Mouse (Mus musculus) forebrain, embryonic 14.5 days (tissue): Measurements from ENCODE around the gene Fbxw15. TPM values are rescaled to one million over a fixed set of nuclear protein-coding genes. Genes with fewer than 3 reads are reported as not detected.

Experiments used
- ATAC-seq: fragments of 200-750 bp; cut with Nextera tagmentation; 2 replicates; pipeline ENCODE4 v1.8.0; 2017; ENCODE audit warnings: mild to moderate bottlenecking, moderate library complexity
- DNase-seq: peaks from one replicate; pipeline ENCODE4 v3.0.0-alpha.2; 2015; ENCODE audit warnings: low spot score
- H3K27ac ChIP-seq: fragments of 300-500 bp; sonication (generic); 2 replicates; pipeline ENCODE4 v1.5.1; 2014; ENCODE audit warnings: low read depth, mild to moderate bottlenecking, control low read depth, low read length, moderate library complexity
- H3K27me3 ChIP-seq: fragments of 300-500 bp; sonication (generic); replicated peaks from 2 replicates; pipeline ENCODE4 v1.6.1; 2014; ENCODE audit warnings: low read length, control low read depth, mixed read lengths; ENCODE audit not compliant: control insufficient read depth, insufficient read depth
- H3K36me3 ChIP-seq: fragments of 300-500 bp; sonication (generic); 2 replicates; pipeline ENCODE4 v1.6.1; 2014; ENCODE audit warnings: low read length, control low read depth; ENCODE audit not compliant: control insufficient read depth, insufficient read depth
- H3K4me1 ChIP-seq: fragments of 300-500 bp; sonication (generic); 2 replicates; pipeline ENCODE4 v1.6.1; 2014; ENCODE audit warnings: antibody characterized with exemption, low read length, control low read depth; ENCODE audit not compliant: control insufficient read depth, insufficient read depth
- H3K4me2 ChIP-seq: fragments of 300-500 bp; sonication (generic); 2 replicates; pipeline ENCODE4 v1.6.1; 2014; ENCODE audit warnings: mild to moderate bottlenecking, control low read depth, low read length
- H3K4me3 ChIP-seq: fragments of 300-500 bp; sonication (generic); 2 replicates; pipeline ENCODE4 v1.5.1; 2014; ENCODE audit warnings: low read depth, low read length, control low read depth
- H3K9ac ChIP-seq: fragments of 300-500 bp; sonication (generic); 2 replicates; pipeline ENCODE4 v1.6.1; 2014; ENCODE audit warnings: mild to moderate bottlenecking, low read length, control low read depth, moderate library complexity
- H3K9me3 ChIP-seq: fragments of 300-500 bp; sonication (generic); replicated peaks from 2 replicates; pipeline ENCODE4 v1.6.1; 2016; ENCODE audit warnings: low read length, control low read depth, mixed read lengths; ENCODE audit not compliant: control insufficient read depth
- WGBS: fragments of 180-500 bp; shearing (Covaris S2); extraction: QIAGEN DNeasy Blood & Tissue Kit; methylation state at CpG from one replicate; pipeline ENCODE4 v1.1.7; 2014; 5-methylcytosine and 5-hydroxymethylcytosine counted together
- polyA plus RNA-seq: library from polyadenylated mRNA; unstranded; fragments of >200 nt; fragmentation: Nextera tagmentation; extraction: Ambion mirVana; gene quantifications from 2 replicates; pipeline ENCODE4 v1.2.1, GENCODE M21; 2014

Gene Fbxw15
- polyA plus RNA-seq, 1 experiment from 2014 or later = not detected

GRCm38 (mm10) chr9:109523385-109524064, 44.5 kb downstream of the Fbxw15 start:
- H3K4me1 ChIP-seq = no peaks in the 10 kb centered on the region
- no peak overlapping the region for H3K4me3 ChIP-seq
- H3K9ac ChIP-seq = no peak overlapping the region
- H3K27me3 ChIP-seq = no peaks in the 10 kb centered on the region
- WGBS = 75% methylated on average over 5 of the region's 5 CpGs
- H3K9me3 ChIP-seq = no peaks in the 10 kb centered on the region
- no peaks in the 10 kb centered on the region for H3K36me3 ChIP-seq
- DNase-seq (no peak), ATAC-seq (no peak)
- H3K27ac ChIP-seq = no peak overlapping the region
- H3K4me2 ChIP-seq = no peak overlapping the region

Other genes with a start within 250 kb of the Fbxw15 start
- not detected in 2 replicates for gene Fbxw28, start 228.6 kb downstream of the Fbxw15 start, polyA plus RNA-seq
- not detected in 2 replicates for gene Fbxw22, start 164.0 kb downstream of the Fbxw15 start, polyA plus RNA-seq
- gene Fbxw16, start 119.1 kb downstream of the Fbxw15 start, polyA plus RNA-seq = not detected in 2 replicates
- not detected in 2 replicates for gene Fbxw19, start 72.4 kb downstream of the Fbxw15 start, polyA plus RNA-seq
- not detected in 2 replicates for gene Fbxw24, start 57.8 kb upstream of the Fbxw15 start, polyA plus RNA-seq
- not detected in 2 replicates for gene Fbxw25, start 96.4 kb upstream of the Fbxw15 start, polyA plus RNA-seq
- not detected in 2 replicates for gene Fbxw18, start 134.4 kb upstream of the Fbxw15 start, polyA plus RNA-seq
- gene Fbxw26, start 177.8 kb upstream of the Fbxw15 start, polyA plus RNA-seq = not detected in 2 replicates
- gene Fbxw27, start 222.4 kb upstream of the Fbxw15 start, polyA plus RNA-seq = not detected in 2 replicates
- gene Spink8, start 244.0 kb upstream of the Fbxw15 start, polyA plus RNA-seq = not detected in 2 replicates